Mouse (Mus musculus) left cerebral cortex, adult 11 months (tissue): ENCODE measurements at regions not wholly inside any gene's neighbourhood (a gene's known extent, or its start where the extent isn't known, plus 50 kb on each side); places are given as distances from the start of the nearest gene placed in this dataset.

ENCODE experiments used
- DNase-seq: peaks from one replicate; pipeline ENCODE4 v3.0.0; 2022; ENCODE audit warnings: low spot score

- DNase-seq, result no peak
These were observed 59.1 kb upstream of the Pkn2 start for GRCm38 (mm10) chr3:142940874-142941273.

GRCm38 (mm10) chr3:142939773-142940172, 58.0 kb upstream of the Pkn2 start:
- DNase-seq, result no peak

- no peak for DNase-seq
These were observed 54.1 kb upstream of the Pkn2 start for GRCm38 (mm10) chr3:142935949-142936348.

- DNase-seq, result no peak
These were observed 52.5 kb upstream of the Pkn2 start for GRCm38 (mm10) chr3:142934326-142934725.

GRCm38 (mm10) chr3:142933684-142934259, 52.0 kb upstream of the Pkn2 start:
- DNase-seq, result no peak
